Mouse (Mus musculus): Measurements from ENCODE around the gene Gtse1.

Gtse1 gene

DNA sequence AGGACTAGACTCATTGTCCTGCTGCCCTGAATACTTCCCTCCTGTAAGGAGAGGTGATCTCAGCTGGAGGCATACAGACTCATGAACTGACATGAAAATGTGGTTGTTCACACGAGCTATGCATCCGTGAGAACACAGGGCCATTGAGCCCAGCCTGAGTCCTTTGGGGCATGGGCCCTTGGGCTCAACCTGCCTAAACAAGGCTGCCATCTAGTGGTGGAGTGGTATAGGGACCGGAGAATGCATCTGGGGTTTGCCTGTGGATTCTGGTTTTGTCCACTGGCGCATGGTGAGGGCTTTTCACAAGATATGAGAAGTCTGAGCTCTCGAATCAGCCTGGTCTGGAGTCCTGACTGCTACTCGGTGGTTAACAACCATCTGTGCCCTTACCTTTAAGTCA lies 8.2 kb downstream of the Gtse1 start:
- peak; percentile 65 for DNase-seq (ENCODE audit: low read depth, low spot score)

DNA sequence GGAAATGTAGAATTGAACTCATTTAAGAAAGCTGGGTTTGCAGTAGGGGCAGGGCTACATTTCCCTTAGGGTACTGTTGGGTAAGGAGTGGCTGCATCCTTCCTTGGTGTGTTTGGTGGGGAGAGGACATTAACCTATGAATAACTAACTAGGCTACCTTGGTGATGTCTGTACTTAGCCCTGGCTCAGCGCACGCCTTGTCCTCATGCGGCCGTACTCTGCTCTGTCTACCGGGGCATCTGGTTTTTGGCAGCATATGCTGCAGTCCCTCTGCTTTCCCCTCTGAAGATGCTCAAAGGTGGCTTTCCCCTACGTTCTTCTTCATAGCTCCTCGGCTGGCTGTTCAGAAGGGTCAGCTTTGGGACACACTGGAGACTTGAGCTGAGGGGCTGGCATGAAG lies 17.8 kb downstream of the Gtse1 start:
- no peak for DNase-seq (ENCODE audit: low read depth, low spot score)

DNA sequence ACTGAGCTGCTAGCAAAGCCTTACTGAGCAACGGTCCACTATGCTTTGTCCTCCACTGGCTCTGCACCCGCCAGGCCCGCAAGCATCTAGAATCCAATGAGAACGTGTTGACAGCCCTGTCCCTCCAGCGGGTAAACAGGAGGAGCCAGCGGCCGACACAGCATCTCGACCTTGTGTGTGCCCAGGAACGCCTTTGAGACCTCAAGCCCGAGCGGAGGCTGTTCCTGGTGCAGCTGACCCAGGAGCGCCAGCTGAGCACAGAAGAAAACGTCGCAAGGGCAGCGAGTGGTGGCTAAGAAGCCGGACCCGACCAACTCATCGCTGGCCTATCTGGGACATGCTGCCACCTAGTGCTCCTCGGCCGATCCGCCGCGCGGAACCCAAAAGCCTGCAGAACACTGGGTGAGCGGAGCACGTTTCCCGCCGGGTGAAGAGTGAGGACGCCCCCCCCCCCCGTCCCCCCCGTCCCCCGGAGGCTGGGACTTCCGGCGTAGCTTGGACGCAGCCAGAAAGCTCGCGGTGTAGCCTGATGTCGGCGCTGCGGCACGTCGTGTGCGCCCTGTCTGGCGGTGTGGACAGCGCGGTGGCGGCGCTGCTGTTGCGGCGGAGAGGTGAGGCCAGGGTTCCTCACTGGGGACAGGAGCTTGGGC lies 19.4 kb downstream of the Gtse1 start, which contains the start of gene Trmu:
Gene Trmu (plus strand): TSS at position 465 of the 650 bp plus-strand sequence.
- peak; percentile 91 for DNase-seq (ENCODE audit: low read depth, low spot score)

DNA sequence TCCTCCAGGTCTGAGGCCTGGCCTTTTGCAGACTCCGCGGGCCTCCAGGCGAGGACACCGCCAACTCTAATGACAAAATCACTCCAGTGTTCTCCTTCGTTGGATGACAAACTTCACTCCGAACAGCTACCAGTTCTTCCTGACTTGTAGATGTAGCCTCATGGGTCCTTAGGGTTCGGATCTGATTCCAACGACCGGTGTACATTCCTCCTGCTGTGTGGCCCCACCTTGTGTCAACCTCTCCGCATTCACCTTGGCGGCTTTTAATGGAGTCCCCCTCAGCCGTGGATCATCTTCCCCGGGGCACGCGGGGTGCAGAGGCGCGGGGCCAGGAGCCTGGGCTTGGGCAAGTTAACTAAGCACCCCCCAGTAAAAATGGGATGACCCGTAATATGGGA lies 20.0 kb downstream of the Gtse1 start:
- DNase-seq (ENCODE audit: low read depth, low spot score): no peak

DNA sequence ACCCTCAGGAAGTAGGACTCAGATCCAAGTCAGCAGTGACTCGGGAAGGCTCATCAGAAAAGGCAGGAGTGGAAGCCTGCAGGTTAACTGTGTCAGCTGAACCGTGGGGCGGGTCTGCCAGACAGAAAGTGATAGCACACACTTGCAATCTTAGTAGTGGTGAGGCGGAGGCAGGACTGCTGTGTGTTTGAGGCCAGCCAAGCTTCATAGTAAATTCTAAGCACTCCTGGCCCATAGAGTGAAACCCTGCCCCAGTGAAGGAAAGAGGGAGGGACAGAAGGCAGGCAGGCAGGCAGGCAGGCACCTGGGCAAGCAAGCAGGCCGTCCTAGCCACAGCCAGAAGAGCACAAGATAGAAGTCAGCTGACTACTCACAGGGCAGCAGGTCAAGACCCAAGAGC lies 26.1 kb downstream of the Gtse1 start:
- DNase-seq (ENCODE audit: low read depth, low spot score): no peak

DNA sequence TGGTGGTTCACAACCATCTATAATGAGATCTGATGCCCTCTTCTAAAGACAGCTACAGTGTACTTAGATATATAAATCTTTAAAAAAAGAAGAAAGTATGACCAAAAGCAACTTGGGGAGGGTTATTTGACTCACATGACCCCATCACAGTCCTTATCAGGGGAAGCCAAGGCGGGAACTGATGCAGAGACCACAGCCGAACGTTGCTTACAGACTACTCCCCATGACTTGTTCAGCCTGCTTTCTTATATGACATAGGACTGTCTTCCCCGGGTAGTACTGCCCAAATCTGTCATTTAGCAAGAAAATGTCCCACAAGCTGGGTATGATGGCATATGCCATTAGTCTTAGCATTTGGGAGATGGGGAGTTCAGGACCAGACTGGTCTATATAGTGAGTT lies 29.7 kb downstream of the Gtse1 start:
- no peak for DNase-seq (ENCODE audit: low read depth, low spot score)

DNA sequence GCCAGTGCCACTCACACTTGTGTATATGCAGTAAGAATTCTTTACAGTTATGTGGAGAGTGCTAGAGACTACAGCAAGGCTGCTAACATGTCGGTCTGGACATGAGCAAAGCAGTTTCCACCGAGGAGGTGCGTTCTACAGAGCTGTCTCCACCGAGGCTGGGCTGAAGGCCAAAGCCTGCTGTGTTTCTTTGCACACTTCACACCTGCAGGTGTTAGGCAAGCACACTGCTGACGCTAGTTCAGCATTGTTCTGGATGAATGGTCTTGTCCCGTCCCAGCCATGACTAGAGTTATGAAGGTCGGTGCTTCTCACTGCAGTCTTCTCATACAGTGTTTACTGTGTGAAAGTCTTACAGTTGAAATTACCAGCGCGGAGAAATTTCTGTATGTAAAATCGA lies 32.4 kb downstream of the Gtse1 start:
- no peak for DNase-seq (ENCODE audit: low read depth, low spot score)

DNA sequence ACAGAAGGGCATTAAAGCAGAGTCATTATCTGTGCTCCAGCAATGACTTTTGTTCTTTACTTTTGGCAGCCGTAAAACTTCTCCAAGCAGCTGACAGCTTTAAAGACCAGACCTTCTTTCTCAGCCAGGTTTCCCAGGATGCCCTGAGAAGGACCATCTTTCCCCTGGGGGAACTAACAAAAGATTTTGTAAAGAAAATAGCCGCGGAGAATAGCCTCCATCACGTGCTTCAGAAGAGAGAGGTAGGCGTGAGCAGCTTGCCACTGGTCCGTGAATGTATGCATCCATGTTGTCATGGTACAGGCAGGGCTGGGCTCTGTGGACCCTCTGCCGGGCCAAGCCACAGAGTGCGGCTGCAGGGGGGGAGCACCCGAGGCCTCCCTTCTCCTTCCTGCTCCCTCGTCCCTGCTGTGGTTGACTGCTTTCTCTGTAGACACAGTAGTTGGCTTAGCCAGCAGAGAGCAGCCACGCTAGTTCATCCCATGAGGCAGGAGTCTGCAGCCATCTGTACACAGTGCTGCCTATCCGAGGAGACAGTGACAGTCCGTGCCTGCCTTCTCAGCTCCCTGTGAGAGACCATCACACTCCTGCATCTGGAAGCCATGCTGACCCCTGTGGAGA lies 33.1 kb downstream of the Gtse1 start:
- no peak for DNase-seq (ENCODE audit: low read depth, low spot score)

DNA sequence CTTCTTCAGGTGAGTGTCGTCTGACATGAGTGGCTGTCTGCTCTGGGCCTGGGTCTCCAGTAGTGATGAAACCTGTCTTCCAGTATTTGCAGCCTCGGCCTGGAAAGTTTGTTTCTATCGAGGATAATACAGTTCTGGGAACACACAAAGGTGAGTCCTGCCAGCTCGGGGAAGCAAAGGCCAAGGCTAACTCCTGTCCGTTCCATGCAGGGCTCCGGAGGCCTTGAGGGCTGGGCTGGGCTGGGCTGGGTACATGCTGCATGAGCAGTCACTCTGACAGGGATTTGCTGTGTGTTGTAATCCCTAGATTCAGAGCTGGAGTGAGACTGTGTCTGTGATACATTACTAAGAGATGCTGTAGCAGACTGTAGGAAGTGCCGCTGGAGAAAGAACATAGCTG lies 34.3 kb downstream of the Gtse1 start:
- no peak for DNase-seq (ENCODE audit: low read depth, low spot score)

DNA sequence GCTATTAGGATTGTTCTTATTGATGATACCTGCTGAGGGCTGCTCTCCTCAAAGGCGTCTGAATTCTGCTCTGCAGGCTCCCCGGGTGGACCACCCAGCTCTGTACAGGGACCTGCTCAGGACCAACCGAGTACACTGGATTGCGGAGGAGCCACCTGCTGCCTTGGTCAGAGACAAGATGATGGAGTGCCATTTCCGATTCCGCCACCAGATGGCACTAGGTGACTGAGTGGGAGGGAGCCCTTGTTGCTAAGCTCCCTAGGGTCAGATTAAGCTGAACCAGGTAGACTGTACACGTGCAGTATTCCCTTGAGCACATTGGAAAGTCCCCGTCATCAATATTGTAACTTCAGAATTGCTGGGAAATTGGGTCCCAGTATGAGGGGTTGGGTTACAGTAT lies 36.7 kb downstream of the Gtse1 start:
- DNase-seq (ENCODE audit: low read depth, low spot score): peak; percentile 78

DNA sequence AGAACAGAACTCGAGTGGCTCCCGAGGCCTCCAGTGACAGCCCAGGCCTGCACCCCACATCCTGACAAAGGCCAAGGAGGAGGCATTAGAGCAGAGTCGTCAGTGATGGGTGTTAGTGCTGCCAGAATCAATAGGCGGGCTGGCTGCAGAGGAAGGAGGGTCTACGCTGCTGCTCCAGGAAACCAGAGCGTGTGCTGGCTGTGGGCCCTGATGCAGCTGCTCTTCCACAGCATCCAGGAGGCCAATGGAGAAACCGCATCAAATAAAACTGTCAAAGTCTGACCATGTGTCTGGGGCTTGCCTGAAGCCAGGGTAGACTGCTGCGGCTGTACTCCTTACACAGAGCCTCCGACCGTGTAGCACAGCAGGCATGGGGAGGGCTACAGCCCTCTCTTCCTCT lies 37.6 kb downstream of the Gtse1 start:
- DNase-seq (ENCODE audit: low read depth, low spot score): no peak

DNA sequence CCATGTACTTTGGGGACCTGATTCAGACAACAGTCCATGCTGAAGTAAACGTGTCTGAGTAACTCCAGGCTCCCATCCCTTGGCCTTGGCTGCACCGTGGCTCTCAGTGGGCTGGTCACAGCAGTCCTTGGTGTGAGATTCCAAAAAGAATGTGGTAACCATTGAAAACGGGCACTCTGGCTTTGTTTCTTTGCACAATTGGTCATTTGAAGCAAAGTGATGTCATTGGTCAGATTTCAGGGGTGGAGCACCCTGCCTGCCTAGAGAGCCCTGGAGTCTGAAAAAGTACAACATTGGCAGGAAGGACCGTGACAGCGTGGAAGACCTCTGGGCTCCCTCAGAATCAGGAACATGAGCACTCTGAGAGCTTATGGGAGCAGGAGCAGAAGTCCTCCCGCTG lies 39.9 kb downstream of the Gtse1 start:
- DNase-seq (ENCODE audit: low read depth, low spot score): no peak

DNA sequence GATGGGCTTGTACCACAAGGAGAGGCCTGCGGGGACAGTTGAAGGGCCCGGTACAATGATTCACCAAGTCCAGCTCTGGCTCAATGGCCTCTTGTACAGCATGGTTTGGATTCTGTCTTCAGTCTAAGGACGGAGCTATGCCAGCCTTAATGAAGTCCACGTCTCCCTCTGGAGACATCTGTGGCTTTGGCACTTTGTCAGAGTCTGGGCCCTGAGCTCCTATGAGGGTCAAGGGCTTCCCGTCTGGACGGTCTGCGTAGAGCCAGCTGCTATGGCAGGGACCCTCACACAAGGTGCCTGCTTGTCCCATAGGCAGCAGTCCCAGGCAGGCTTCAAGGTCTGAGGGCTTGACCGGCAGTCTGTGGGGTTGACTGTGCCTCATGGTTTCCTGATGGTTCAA lies 40.8 kb downstream of the Gtse1 start:
- DNase-seq (ENCODE audit: low read depth, low spot score): no peak

DNA sequence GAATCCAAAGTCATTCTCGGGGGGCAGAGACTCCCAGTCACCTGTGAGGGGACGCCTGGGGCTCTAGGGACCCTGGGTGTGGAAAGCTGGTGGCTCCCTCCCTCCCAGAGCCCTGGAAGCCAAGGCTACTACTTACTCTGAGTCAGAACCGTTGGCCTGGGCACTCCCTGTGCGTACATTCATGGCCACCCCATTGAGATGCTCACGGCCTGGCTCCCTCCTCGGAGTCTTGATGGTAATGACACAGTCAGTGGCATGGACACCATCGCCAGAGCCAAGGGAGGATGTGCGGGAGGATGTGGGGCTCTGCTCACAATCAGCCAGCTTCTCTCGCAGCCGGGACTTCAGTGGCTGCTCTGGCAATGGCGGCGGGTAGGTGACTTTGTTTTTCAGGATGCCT lies 41.3 kb downstream of the Gtse1 start:
- no peak for DNase-seq (ENCODE audit: low read depth, low spot score)

DNA sequence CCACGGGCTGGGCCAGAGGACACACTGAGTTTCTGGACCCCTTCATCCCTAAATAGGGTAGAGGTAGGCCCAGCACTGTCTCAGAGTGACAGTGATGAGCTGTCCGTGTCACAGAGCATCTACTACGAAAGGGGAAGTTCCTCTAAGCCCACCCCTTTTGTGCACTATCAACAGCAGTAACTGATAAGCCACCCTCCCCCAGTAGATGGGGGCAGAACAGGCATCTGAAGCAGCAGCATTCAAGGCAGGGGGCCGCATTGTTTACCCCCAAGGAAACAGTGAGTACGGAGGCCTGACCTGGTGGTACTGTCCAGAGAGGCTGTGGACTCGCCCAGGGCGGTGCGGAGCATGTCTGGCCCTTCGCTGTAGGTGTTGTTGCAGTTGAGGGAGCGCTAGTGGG lies 43.0 kb downstream of the Gtse1 start:
- no peak for DNase-seq (ENCODE audit: low read depth, low spot score)

DNA sequence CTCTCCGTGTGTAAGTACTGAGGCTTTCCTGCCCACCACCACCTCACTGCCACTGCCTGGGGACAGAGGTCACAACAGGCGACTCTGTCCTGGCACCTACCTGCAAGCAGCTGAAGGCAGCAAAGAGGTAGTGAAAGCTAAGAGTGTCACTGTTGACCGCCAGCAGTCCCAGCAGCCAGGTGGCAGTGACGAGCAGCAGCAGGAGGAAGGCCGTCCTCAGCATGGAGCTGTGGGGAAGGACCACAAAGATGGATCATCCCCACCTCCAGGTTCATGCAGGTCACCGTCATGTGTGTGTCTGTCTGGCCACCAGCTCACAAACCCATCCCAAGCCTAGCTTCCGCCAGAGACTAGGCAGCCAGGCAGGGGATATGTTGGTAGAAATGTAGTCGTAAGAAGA lies 44.3 kb downstream of the Gtse1 start:
- no peak for DNase-seq (ENCODE audit: low read depth, low spot score)

DNA sequence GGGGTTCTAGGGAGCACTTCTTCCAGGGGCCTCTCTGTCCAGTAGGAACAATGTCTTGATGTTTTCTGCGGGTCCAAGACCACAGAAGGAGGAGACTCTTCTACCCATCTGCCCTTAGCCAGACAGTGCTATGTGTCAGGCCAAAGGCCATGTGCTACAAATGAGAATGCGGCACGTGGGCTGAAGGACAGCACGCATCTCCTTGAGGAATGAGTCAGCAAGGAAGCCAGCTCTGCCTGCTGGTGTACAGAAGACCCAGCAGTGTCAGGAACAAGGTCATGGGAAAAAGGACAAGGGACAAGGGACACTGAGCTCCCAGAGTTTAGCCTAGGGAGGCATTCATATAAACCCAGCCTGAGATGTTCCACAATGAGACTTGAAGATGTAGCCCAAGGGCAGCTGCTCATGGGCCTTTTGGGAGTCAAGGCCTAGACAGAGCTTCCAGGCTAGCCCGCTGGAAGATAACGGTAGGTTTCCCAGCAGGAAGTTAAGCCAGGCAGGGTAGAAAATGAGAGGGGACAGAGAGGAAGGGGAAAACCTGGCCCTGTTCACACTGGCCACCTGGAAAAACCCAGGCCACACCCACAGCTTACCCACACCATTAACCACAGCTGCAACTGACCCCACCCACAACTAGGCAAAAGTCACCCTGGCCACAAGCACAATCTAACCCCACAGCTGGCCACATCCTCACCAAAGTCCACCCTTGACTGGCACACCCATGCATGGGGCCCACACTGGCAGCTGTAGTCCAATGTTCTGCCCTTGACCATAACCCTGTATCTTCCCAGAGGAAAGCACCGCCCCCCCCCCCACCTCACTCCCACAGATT lies 49.3 kb downstream of the Gtse1 start:
- DNase-seq (ENCODE audit: low read depth, low spot score): no peak

DNA sequence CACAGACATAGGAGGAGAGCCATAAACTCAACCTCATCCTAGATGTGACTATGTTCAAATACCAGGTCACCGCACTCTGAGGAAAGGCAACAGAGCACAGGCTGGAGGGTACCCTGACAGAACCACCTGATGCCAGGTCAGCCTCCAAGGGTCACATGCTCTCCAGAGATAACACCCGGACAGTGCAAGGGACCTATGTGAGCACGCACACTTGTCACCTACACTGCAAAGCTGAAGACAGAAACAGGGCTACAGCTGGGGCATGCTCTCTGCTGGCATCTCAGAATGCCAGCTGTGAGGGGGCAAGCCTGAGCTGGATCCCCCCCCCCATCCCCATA lies 49.9 kb downstream of the Gtse1 start:
- DNase-seq (ENCODE audit: low read depth, low spot score): no peak

DNA sequence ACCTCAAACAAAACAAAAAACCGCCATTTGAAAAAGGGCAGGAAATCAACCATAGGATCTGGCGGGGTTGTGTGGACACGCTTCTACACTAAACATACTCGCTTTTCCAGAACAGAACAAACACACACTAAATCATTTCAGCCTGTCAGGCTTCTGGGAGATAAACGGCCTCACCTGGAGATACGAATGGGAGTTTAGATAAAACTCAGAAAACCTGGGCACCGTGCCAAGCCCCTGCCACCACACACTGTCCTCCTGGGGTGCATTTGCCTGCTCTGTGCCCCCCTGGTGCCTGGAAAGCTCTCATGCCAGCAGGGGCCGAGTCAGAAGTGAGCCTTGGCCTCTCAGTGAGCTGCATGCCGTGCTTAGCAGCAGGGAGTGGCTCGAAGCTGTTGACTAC lies 50.4 kb downstream of the Gtse1 start:
- no peak for DNase-seq (ENCODE audit: low read depth, low spot score)

DNA sequence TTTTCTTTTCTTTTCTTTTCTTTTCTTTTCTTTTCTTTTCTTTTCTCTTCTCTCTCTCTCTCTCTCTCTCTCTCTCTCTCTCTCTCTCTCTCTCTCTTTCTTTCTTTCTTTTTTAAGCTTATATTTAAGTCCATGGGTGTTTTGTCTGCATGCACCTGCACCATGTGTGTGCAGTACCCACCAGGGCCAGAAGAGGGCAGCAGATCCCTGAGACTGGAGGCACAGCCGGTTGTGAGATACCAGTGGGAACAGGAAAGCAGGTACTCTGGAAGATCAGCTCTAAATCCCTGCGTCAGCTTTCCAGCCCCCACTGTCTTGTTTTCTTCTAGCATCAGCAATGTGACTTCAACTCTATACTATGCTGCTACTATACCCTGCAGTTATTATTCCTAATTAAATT lies 54.1 kb downstream of the Gtse1 start:
- DNase-seq (ENCODE audit: low read depth, low spot score): peak; percentile 72

DNA sequence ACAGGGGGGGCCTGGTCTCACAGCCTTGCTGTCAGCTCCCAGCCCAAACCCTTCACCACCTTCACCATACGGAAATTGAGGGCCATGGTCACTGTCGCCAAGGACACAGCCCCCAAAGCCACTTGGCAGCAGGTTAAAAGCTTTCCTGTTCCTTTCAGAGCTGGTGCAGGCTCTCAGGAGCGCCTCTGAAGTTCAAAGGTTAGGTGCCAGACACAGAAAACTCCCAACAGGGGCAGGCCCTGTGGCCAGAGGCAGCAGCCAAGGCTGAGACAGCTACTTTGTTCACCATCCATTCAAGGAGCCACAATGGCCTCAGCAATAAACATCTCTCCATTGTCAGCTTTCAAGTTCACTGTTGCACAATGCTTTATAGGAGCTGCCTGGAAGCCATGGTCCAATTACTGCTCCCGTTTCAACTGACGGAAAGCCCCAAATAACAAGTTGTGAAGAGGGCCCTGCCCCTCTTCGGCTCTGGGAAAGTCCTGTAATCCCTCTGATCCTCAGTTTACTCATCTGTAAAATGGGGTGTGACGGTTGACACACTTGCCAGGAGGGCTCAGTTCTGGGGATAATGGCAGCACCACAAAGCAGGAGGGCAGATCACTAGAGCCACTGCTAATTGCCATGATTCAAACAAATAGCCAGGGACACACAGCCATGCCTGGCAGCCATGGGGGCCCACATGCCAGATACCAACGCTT lies 59.8 kb downstream of the Gtse1 start:
- no peak for DNase-seq (ENCODE audit: low read depth, low spot score)

DNA sequence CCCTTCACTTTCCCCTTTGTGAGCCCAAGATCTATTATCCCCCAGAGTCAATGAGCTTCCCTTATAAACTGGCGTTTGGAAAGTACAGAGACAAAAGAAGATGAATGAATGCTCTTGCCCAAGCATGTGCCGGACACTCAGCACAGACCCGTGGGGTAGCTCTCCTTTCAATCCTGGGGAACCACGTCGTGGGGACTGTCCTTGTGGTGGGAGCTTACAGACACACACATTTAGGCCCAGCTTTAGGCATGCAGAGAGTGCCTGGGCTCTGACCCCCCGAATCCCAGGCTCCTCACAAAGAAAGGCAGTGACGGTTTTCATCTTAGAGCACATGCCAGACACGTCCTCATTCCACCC lies 60.3 kb downstream of the Gtse1 start:
- no peak for DNase-seq (ENCODE audit: low read depth, low spot score)

DNA sequence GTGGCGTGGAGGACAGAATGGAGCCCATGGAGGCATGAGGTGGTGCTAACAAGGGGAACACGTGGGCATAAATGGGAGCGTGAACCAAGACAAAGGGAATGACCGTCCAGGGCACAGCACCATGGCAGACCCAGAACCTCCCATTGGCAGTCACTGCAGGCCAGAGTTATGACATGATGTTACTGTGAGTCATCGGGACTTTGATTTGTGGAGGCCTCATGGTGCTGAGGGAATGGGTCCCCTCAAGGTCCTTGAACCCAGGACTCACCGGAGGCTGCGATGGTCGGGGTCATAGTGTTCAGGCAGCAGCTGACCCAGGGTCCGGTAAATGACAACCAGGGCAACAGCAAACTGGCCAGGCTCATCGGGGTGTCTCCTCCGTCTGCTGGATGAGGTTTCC lies 62.3 kb downstream of the Gtse1 start:
- DNase-seq (ENCODE audit: low read depth, low spot score): no peak

All from forelimb bud, embryonic 11.5 days (tissue).